Mouse (Mus musculus) limb, embryonic 13.5 days (tissue): ENCODE results near the gene Ryk. TPM values are rescaled to one million over a fixed set of nuclear protein-coding genes. Genes with fewer than 3 reads are reported as not detected.

Experiments used
- ATAC-seq: fragments of 200-750 bp; cut with Nextera tagmentation; 2 replicates; pipeline ENCODE4 v1.8.0; 2017; ENCODE audit warnings: low read depth, moderate number of reproducible peaks, moderate TSS enrichment; ENCODE audit not compliant: low FRiP score
- H3K27ac ChIP-seq: fragments of 300-500 bp; sonication (generic); 2 replicates; pipeline ENCODE4 v1.5.1; 2015; ENCODE audit warnings: inconsistent platforms, mild to moderate bottlenecking, moderate library complexity
- H3K27me3 ChIP-seq: fragments of 300-500 bp; sonication (generic); 2 replicates; pipeline ENCODE4 v1.6.1; 2015; ENCODE audit warnings: mild to moderate bottlenecking, inconsistent platforms
- H3K36me3 ChIP-seq: fragments of 300-500 bp; sonication (generic); 2 replicates; pipeline ENCODE4 v1.6.1; 2015; ENCODE audit warnings: inconsistent platforms, mild to moderate bottlenecking, moderate library complexity
- H3K4me1 ChIP-seq: fragments of 300-500 bp; sonication (generic); 2 replicates; pipeline ENCODE4 v1.6.1; 2015; ENCODE audit warnings: inconsistent platforms
- H3K4me2 ChIP-seq: fragments of 300-500 bp; sonication (generic); replicated peaks from 2 replicates; pipeline ENCODE4 v1.6.1; 2015; ENCODE audit warnings: inconsistent platforms, mild to moderate bottlenecking, moderate library complexity
- H3K4me3 ChIP-seq: fragments of 300-500 bp; sonication (generic); 2 replicates; pipeline ENCODE4 v1.5.1; 2015; ENCODE audit warnings: moderate library complexity, mild to moderate bottlenecking, inconsistent platforms
- H3K9ac ChIP-seq: fragments of 300-500 bp; sonication (generic); 2 replicates; pipeline ENCODE4 v1.6.1; 2015; ENCODE audit warnings: mild to moderate bottlenecking, inconsistent platforms
- H3K9me3 ChIP-seq: fragments of 300-500 bp; sonication (generic); 2 replicates; pipeline ENCODE4 v1.6.1; 2016; ENCODE audit warnings: inconsistent platforms
- WGBS: fragments of 180-500 bp; shearing (Covaris S2); methylation state at CpG from one replicate; pipeline ENCODE4 v1.1.7; 2015; 5-methylcytosine and 5-hydroxymethylcytosine counted together
- polyA plus RNA-seq: library from polyadenylated mRNA; unstranded; fragments of >200 nt; fragmentation: Nextera tagmentation; extraction: Ambion mirVana; gene quantifications from 2 replicates; pipeline ENCODE4 v1.2.1, GENCODE M21; 2015

Ryk gene
- polyA plus RNA-seq: 23.7 and 24.5 TPM in 2 replicates

DNA sequence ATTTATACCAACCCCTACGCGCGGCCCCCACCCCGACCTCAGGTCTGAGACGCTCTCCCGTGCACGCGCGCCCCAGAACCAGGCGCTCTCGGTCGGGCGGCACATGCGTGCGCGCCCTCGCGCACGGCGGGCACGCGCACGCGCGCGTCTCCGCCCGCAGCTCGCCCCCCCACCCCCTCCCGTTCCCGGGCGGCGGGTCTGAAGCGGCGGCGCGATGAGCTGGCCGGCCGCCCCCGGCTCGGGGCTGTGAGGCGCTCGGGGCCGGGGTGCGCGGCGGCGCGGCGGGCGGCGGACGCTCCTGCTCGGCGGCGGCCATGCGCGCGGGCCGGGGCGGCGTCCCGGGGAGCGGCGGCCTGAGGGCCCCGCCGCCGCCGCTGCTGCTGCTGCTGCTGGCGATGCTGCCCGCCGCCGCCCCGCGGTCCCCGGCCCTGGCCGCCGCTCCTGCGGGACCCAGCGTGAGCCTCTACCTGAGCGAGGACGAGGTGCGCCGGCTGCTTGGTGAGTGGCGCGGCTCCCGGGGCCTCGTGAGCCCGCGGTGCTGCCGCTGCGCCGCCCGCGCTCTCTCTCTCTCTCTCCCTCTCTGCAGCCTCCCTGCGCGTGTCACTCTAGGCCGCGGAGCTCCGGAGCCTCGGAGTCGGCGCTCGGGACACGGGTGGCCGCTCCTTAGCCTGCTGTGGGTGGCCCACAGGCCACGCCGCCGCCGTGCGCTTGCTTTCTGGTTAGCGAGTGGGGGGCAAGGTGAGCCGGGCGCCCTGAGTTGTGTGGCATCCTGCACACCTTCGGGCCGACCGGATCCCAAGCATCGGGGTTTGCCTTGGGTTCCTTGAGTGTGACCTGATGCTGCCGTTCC, at the start of gene Ryk:
Gene Ryk, plus strand, starts transcription at position 176 of the 850 bp plus-strand sequence.
- WGBS: under 1% methylated on average over 87 of the region's 119 CpGs
- H3K4me1 ChIP-seq: peaks cover 52% of the 10 kb centered on the region
- peak within 1 kb of the TSS; percentile 77 for H3K4me2 ChIP-seq
- peak within 1 kb of the TSS; percentile 98 for H3K9ac ChIP-seq
- H3K27ac ChIP-seq: peak within 1 kb of the TSS; percentile 92
- no peaks in the 10 kb centered on the region for H3K36me3 ChIP-seq
- no peaks in the 10 kb centered on the region for H3K9me3 ChIP-seq
- no peaks in the 10 kb centered on the region for H3K27me3 ChIP-seq
- ATAC-seq: peak; percentile 70
- peak within 1 kb of the TSS; percentile 95 for H3K4me3 ChIP-seq

DNA sequence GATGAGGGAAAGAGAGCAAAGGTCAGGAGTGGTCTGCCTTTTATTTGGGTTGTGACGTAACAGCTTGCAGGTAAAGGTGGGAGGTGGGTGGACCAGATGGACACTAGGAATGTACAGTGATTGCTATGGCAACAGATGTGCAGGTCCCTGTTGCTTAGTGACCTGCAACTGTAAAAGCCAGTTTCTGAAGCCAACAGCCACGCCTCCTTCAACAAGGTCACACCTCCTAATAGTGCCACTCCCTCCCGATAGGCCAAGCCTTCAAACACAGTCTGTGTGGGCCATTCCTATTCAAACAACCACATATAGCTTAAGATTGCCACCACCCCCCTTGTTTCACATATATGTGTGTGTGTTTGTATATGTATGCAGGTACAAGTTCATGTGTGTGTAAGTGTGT, 45.2 kb upstream of the Ryk start:
- no peaks in the 10 kb centered on the region for H3K36me3 ChIP-seq
- 62% methylated on average over 3 of the region's 3 CpGs for WGBS
- no peak overlapping the region for H3K27ac ChIP-seq
- H3K4me1 ChIP-seq: peaks cover 15% of the 10 kb centered on the region
- no peak overlapping the region for H3K9ac ChIP-seq
- H3K9me3 ChIP-seq: 0 out of 2 replicates have a peak, but pooled peaks cover 3% of the 10 kb centered on the region
- no peak overlapping the region for H3K4me2 ChIP-seq
- no peak overlapping the region for H3K4me3 ChIP-seq
- H3K27me3 ChIP-seq: no peaks in the 10 kb centered on the region
- no peak for ATAC-seq

DNA sequence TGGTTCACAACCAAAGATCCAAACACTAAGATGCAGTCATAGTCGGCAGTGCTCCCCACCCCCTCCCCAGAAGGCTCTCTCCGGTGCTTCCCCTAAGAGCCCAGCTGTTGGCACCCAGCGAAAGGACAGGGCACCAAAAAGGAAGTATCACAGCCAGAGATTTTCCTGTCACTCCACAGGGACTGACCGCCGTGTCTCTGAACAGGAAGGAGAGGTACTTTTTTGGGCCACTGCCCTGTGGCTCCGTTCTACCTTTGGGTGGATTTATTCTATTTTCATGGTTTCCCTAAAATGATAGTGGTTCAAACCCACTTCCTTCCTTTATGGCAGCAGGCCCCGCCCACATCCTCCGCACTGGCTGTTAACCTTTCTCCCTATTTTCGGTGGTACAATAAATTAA, 42.9 kb upstream of the Ryk start:
- Histone ChIP-seq H3K36me3 (no peaks in the 10 kb centered on the region), H3K27ac (no peak overlapping the region), H3K27me3 (no peaks in the 10 kb centered on the region), H3K9me3 (0 out of 2 replicates have a peak, but pooled peaks cover under 1% of the 10 kb centered on the region), H3K4me2 (no peak overlapping the region), H3K4me1 (peaks cover 11% of the 10 kb centered on the region), H3K9ac (no peak overlapping the region), H3K4me3 (no peak overlapping the region)
- 47% methylated on average over 9 of the region's 9 CpGs for WGBS
- ATAC-seq: no peak

DNA sequence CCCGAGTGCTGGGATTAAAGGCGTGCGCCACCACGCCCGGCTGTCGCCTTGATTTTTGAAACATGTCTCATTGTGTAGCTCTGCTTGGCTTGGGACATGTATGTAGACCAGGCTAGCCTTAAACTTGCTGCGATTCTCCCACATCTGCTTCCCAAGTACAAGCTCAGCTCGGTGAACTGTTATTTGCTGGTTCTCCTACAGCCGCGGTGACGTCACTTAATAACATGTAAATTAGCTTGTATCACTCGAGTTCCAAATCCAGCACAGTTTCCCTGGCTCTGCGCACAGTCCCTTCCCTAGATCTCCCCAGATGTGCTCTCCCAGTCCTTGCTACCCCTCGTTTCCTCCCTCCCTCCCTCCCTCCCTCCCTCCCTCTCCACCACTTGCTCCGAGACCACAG, 41.9 kb upstream of the Ryk start:
- ATAC-seq: no peak
- H3K4me1 ChIP-seq: peaks cover 11% of the 10 kb centered on the region
- WGBS: 77% methylated on average over 13 of the region's 15 CpGs

DNA sequence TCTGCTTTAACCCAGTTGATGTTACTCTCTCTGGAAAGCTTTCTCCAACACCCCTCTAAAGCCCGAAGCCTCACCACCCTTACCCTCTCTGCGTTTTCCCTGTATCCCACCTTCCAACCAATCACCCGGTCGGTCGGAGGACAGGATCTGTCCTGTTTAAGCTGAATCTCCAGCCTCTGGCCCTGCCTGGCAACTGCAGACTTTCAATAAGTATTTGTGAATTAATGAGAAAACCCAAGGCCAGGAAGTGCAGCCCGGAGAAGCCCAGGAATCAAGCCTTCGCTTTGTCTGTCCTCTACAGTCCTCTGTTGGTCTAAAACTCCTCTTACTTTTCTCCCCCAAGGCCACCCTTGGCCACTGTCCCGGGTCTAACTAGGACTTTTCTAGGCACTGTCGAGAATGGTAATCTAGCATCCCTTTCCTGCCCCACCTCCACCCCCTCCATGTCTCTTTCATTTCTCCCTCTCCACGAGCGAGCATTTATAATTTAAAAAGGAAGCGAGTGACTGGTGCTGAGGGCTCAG, 41.4 kb upstream of the Ryk start:
- no peaks in the 10 kb centered on the region for H3K27me3 ChIP-seq
- H3K4me1 ChIP-seq: peaks cover 11% of the 10 kb centered on the region
- H3K9ac ChIP-seq: no peak overlapping the region
- no peaks in the 10 kb centered on the region for H3K9me3 ChIP-seq
- WGBS: 66% methylated on average over 12 of the region's 12 CpGs
- no peak overlapping the region for H3K4me2 ChIP-seq
- no peak overlapping the region for H3K27ac ChIP-seq
- H3K4me3 ChIP-seq: no peak overlapping the region
- H3K36me3 ChIP-seq: no peaks in the 10 kb centered on the region
- no peak for ATAC-seq

More for the DNA sequence above, 41.9 kb upstream of the Ryk start:
- H3K36me3 ChIP-seq: no peaks in the 10 kb centered on the region
- H3K4me3 ChIP-seq: no peak overlapping the region
- H3K27ac ChIP-seq: no peak overlapping the region
- no peak overlapping the region for H3K9ac ChIP-seq
- no peaks in the 10 kb centered on the region for H3K27me3 ChIP-seq
- no peak overlapping the region for H3K4me2 ChIP-seq
- H3K9me3 ChIP-seq: no peaks in the 10 kb centered on the region

GRCm38 (mm10) chr9:102798406-102798805, 36.3 kb upstream of the Ryk start:
- ATAC-seq: no peak
- no peaks in the 10 kb centered on the region for H3K27me3 ChIP-seq
- H3K9me3 ChIP-seq: no peaks in the 10 kb centered on the region
- whole genome bisulfite sequencing: 94% methylated on average over 4 of the region's 4 CpGs
- H3K36me3 ChIP-seq: no peaks in the 10 kb centered on the region
- H3K4me1 ChIP-seq: no peaks in the 10 kb centered on the region
- H3K27ac ChIP-seq: no peak overlapping the region
- H3K4me2 ChIP-seq: no peak overlapping the region
- no peak overlapping the region for H3K4me3 ChIP-seq
- no peak overlapping the region for H3K9ac ChIP-seq

DNA sequence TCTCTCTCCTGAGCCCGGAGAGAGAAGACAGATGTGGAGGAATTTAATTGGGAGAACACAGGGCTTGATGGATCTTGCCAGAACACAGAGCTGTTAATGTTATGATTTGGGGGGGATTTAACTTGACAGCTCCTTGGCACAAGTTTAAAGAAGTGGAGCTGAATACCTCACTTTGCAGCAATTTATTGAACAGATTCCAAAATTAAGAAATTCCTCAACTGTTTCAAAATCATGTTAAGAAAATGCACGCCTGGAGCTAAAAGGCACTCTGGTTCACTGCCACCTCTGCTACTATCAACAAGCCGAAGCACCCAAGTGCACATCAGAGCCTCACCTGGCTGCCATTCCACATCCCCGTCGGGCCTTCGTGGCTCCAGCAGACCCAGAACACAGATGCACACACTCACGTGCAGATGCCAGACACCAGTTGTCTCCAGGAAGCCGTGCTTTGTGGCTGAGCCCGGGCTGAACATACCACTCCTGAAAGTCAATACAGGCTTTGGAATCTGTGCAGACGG, 28.6 kb upstream of the Ryk start:
- Histone ChIP-seq H3K4me1 (peaks cover 30% of the 10 kb centered on the region), H3K9me3 (no peaks in the 10 kb centered on the region), H3K27ac (peak overlapping the region; percentile 56), H3K36me3 (no peaks in the 10 kb centered on the region), H3K4me2 (no peak overlapping the region), H3K27me3 (no peaks in the 10 kb centered on the region), H3K9ac (no peak overlapping the region), H3K4me3 (no peak overlapping the region)
- WGBS: 40% methylated on average over 10 of the region's 10 CpGs
- ATAC-seq: peak; percentile 66

- ATAC-seq: no peak
- H3K9me3 ChIP-seq: no peaks in the 10 kb centered on the region
- 60% methylated on average over 5 of the region's 5 CpGs for WGBS
- no peak overlapping the region for H3K4me3 ChIP-seq
- H3K36me3 ChIP-seq: no peaks in the 10 kb centered on the region
- H3K4me1 ChIP-seq: peaks cover 24% of the 10 kb centered on the region
- no peak overlapping the region; the same call in 1 of the 2 replicates for H3K9ac ChIP-seq
- H3K27me3 ChIP-seq: no peaks in the 10 kb centered on the region
- H3K4me2 ChIP-seq: no peak overlapping the region
- no peak overlapping the region for H3K27ac ChIP-seq
These were observed 23.5 kb upstream of the Ryk start for GRCm38 (mm10) chr9:102811192-102811591.

- Histone ChIP-seq H3K4me2 (no peak overlapping the region), H3K9ac (no peak overlapping the region)
- ATAC-seq: no peak
These were observed 16.5 kb upstream of the Ryk start for GRCm38 (mm10) chr9:102818228-102818627.

GRCm38 (mm10) chr9:102828604-102829003, 6.1 kb upstream of the Ryk start:
- no peak for ATAC-seq
- no peaks in the 10 kb centered on the region for H3K36me3 ChIP-seq
- 83% methylated on average over 7 of the region's 7 CpGs for WGBS

More at GRCm38 (mm10) chr9:102818228-102818627, 16.5 kb upstream of the Ryk start:
- H3K36me3 ChIP-seq: no peaks in the 10 kb centered on the region
- H3K9me3 ChIP-seq: peaks cover 9% of the 10 kb centered on the region
- H3K27ac ChIP-seq: no peak overlapping the region
- H3K4me1 ChIP-seq: no peaks in the 10 kb centered on the region
- no peaks in the 10 kb centered on the region for H3K27me3 ChIP-seq
- no peak overlapping the region for H3K4me3 ChIP-seq

GRCm38 (mm10) chr9:102831541-102831940, 3.2 kb upstream of the Ryk start:
- Histone ChIP-seq H3K9ac (no peak overlapping the region), H3K9me3 (no peaks in the 10 kb centered on the region), H3K36me3 (no peaks in the 10 kb centered on the region), H3K4me1 (peaks cover 29% of the 10 kb centered on the region), H3K4me3 (no peak overlapping the region), H3K4me2 (no peak overlapping the region), H3K27ac (no peak overlapping the region), H3K27me3 (no peaks in the 10 kb centered on the region)
- ATAC-seq: no peak
- 89% methylated on average over 4 of the region's 4 CpGs for WGBS

More at GRCm38 (mm10) chr9:102828604-102829003, 6.1 kb upstream of the Ryk start:
- Histone ChIP-seq H3K27me3 (no peaks in the 10 kb centered on the region), H3K4me2 (no peak overlapping the region), H3K9ac (no peak overlapping the region), H3K9me3 (no peaks in the 10 kb centered on the region), H3K4me1 (peaks cover 17% of the 10 kb centered on the region), H3K27ac (no peak overlapping the region), H3K4me3 (no peak overlapping the region)

DNA sequence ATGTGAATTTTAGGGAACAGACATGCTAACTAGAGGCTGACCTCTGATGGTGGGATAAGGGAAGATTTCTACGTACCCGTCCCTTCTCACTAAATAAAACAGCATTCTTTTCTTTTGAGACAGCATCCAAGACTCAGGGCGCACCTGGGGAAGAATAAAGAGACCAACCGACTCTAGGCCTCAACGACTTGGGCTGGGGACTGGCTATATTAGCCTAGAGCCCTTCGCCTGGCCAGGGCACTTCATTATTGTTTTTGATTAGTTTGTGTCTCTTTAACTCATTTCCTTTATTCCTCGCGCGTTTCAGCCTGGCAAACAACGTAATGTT, 339 bp upstream of the Ryk start:
- H3K4me1 ChIP-seq: peaks cover 46% of the 10 kb centered on the region
- H3K9ac ChIP-seq: peak overlapping the region; percentile 98
- no peaks in the 10 kb centered on the region for H3K27me3 ChIP-seq
- H3K9me3 ChIP-seq: no peaks in the 10 kb centered on the region
- H3K27ac ChIP-seq: peak overlapping the region; percentile 92; the same call in 1 of the 2 replicates
- H3K4me3 ChIP-seq: peak overlapping the region; percentile 95
- 16% methylated on average over 10 of the region's 10 CpGs for WGBS
- ATAC-seq: peak; percentile 33
- peak overlapping the region; percentile 77 for H3K4me2 ChIP-seq
- H3K36me3 ChIP-seq: no peaks in the 10 kb centered on the region
